Mouse (Mus musculus): ENCODE measurements at regions not wholly inside any gene's neighbourhood (a gene's known extent, or its start where the extent isn't known, plus 50 kb on each side); places are given as distances from the start of the nearest gene placed in this dataset.
"Not testable (repeated sequence)": the region's sequence is repeated elsewhere in the genome, so short reads cannot be mapped to it uniquely, and the experiment has no call there.

GRCm38 (mm10) chr9:80825346-80825745 is 360.1 kb upstream of the Impg1 start:
- Histone ChIP-seq H3K79me3 (ENCODE audit: low read depth) (no peaks in the 10 kb centered on the region), H3K4me3 (ENCODE audit: insufficient read depth, poor library complexity, severe bottlenecking) (no peak overlapping the region), H3ac (ENCODE audit: control insufficient read depth, insufficient read length, low read depth) (no peak overlapping the region), H3K79me2 (ENCODE audit: control insufficient read depth, insufficient read depth) (no peaks in the 10 kb centered on the region), H3K27me3 (ENCODE audit: control insufficient read depth, insufficient read depth, insufficient read length) (no peaks in the 10 kb centered on the region), H3K36me3 (ENCODE audit: control insufficient read depth, insufficient read depth) (no peaks in the 10 kb centered on the region)
- TF ChIP-seq USF1 (IDR thresholded peaks at IDR 0.05; ENCODE audit: low read depth) (no peak), MAX (IDR thresholded peaks at IDR 0.05) (no peak), CTCF (IDR thresholded peaks at IDR 0.05; ENCODE audit: control insufficient read depth, insufficient read depth, insufficient read length) (no peak), CEBPB (IDR thresholded peaks at IDR 0.05; ENCODE audit: low read depth) (no peak), MYOD1 (IDR thresholded peaks at IDR 0.05; ENCODE audit: control insufficient read depth, insufficient read length, low read depth) (no peak), MYOG (IDR thresholded peaks at IDR 0.05; ENCODE audit: control insufficient read depth, extremely low read depth, insufficient read length) (no peak), FOSL1 (IDR thresholded peaks at IDR 0.05; ENCODE audit: insufficient read depth, low read length, poor library complexity, severe bottlenecking) (no peak)

- no peaks in the 10 kb centered on the region for H3K27me3 ChIP-seq (ENCODE audit: control insufficient read depth, insufficient read depth, insufficient read length)
- no peak overlapping the region for H3ac ChIP-seq (ENCODE audit: control insufficient read depth, insufficient read length, low read depth)
- TF ChIP-seq CEBPB (IDR thresholded peaks at IDR 0.05; ENCODE audit: low read depth) (no peak), MYOD1 (IDR thresholded peaks at IDR 0.05; ENCODE audit: control insufficient read depth, insufficient read length, low read depth) (peak; percentile 9), USF1 (IDR thresholded peaks at IDR 0.05; ENCODE audit: low read depth) (no peak)
- H3K79me3 ChIP-seq (ENCODE audit: low read depth) = no peaks in the 10 kb centered on the region
- no peaks in the 10 kb centered on the region for H3K36me3 ChIP-seq (ENCODE audit: control insufficient read depth, insufficient read depth)
- no peak overlapping the region for H3K4me3 ChIP-seq (ENCODE audit: insufficient read depth, poor library complexity, severe bottlenecking)
- H3K79me2 ChIP-seq (ENCODE audit: control insufficient read depth, insufficient read depth) = no peaks in the 10 kb centered on the region
These were observed 354.8 kb upstream of the Impg1 start for GRCm38 (mm10) chr9:80820066-80820465.

- no peak overlapping the region for H3K4me3 ChIP-seq (ENCODE audit: insufficient read depth, poor library complexity, severe bottlenecking)
- no peaks in the 10 kb centered on the region for H3K36me3 ChIP-seq (ENCODE audit: control insufficient read depth, insufficient read depth)
- TF ChIP-seq CEBPB (IDR thresholded peaks at IDR 0.05; ENCODE audit: low read depth) (no peak), MYOD1 (IDR thresholded peaks at IDR 0.05; ENCODE audit: control insufficient read depth, insufficient read length, low read depth) (no peak), MYOG (IDR thresholded peaks at IDR 0.05; ENCODE audit: control insufficient read depth, extremely low read depth, insufficient read length) (no peak), FOSL1 (IDR thresholded peaks at IDR 0.05; ENCODE audit: insufficient read depth, low read length, poor library complexity, severe bottlenecking) (no peak), MAX (IDR thresholded peaks at IDR 0.05) (no peak), CTCF (IDR thresholded peaks at IDR 0.05; ENCODE audit: control insufficient read depth, insufficient read depth, insufficient read length) (no peak)
- H3K79me3 ChIP-seq (ENCODE audit: low read depth) = no peaks in the 10 kb centered on the region
- H3K27me3 ChIP-seq (ENCODE audit: control insufficient read depth, insufficient read depth, insufficient read length) = no peaks in the 10 kb centered on the region
- no peaks in the 10 kb centered on the region for H3K79me2 ChIP-seq (ENCODE audit: control insufficient read depth, insufficient read depth)
- H3ac ChIP-seq (ENCODE audit: control insufficient read depth, insufficient read length, low read depth) = no peak overlapping the region
These were observed 353.8 kb upstream of the Impg1 start for GRCm38 (mm10) chr9:80819070-80819469.

- H3K27me3 ChIP-seq (ENCODE audit: control insufficient read depth, insufficient read depth, insufficient read length); H3K36me3 ChIP-seq (ENCODE audit: control insufficient read depth, insufficient read depth); H3K79me2 ChIP-seq (ENCODE audit: control insufficient read depth, insufficient read depth); H3K79me3 ChIP-seq (ENCODE audit: low read depth); H3K4me3 ChIP-seq (ENCODE audit: insufficient read depth, poor library complexity, severe bottlenecking); H3ac ChIP-seq (ENCODE audit: control insufficient read depth, insufficient read length, low read depth): not testable (repeated sequence)
- TF ChIP-seq MYOD1 (IDR thresholded peaks at IDR 0.05; ENCODE audit: control insufficient read depth, insufficient read length, low read depth) = peak; percentile 28
These were observed 348.6 kb upstream of the Impg1 start for GRCm38 (mm10) chr9:80813921-80814320.

GRCm38 (mm10) chr9:80791523-80791922 is 326.2 kb upstream of the Impg1 start:
- Histone ChIP-seq H3K4me3 (ENCODE audit: insufficient read depth, poor library complexity, severe bottlenecking) (no peak overlapping the region), H3K36me3 (ENCODE audit: control insufficient read depth, insufficient read depth) (no peaks in the 10 kb centered on the region), H3K79me3 (ENCODE audit: low read depth) (no peaks in the 10 kb centered on the region), H3K79me2 (ENCODE audit: control insufficient read depth, insufficient read depth) (no peaks in the 10 kb centered on the region), H3ac (ENCODE audit: control insufficient read depth, insufficient read length, low read depth) (no peak overlapping the region), H3K27me3 (ENCODE audit: control insufficient read depth, insufficient read depth, insufficient read length) (no peaks in the 10 kb centered on the region)
- TF ChIP-seq USF1 (IDR thresholded peaks at IDR 0.05; ENCODE audit: low read depth) (no peak), CTCF (IDR thresholded peaks at IDR 0.05; ENCODE audit: control insufficient read depth, insufficient read depth, insufficient read length) (no peak), MYOD1 (IDR thresholded peaks at IDR 0.05; ENCODE audit: control insufficient read depth, insufficient read length, low read depth) (no peak)

GRCm38 (mm10) chr9:80774541-80774940 is 309.3 kb upstream of the Impg1 start:
- no peaks in the 10 kb centered on the region for H3K79me3 ChIP-seq (ENCODE audit: low read depth)
- no peak overlapping the region for H3K4me3 ChIP-seq (ENCODE audit: insufficient read depth, poor library complexity, severe bottlenecking)
- no peak for TF ChIP-seq MAX (IDR thresholded peaks at IDR 0.05)
- no peak for TF ChIP-seq FOSL1 (IDR thresholded peaks at IDR 0.05; ENCODE audit: insufficient read depth, low read length, poor library complexity, severe bottlenecking)
- no peak for TF ChIP-seq USF1 (IDR thresholded peaks at IDR 0.05; ENCODE audit: low read depth)
- TF ChIP-seq CEBPB (IDR thresholded peaks at IDR 0.05; ENCODE audit: low read depth) = no peak
- no peak for TF ChIP-seq MYOG (IDR thresholded peaks at IDR 0.05; ENCODE audit: control insufficient read depth, extremely low read depth, insufficient read length)
- no peak for TF ChIP-seq MYOD1 (IDR thresholded peaks at IDR 0.05; ENCODE audit: control insufficient read depth, insufficient read length, low read depth)
- TF ChIP-seq CTCF (IDR thresholded peaks at IDR 0.05; ENCODE audit: control insufficient read depth, insufficient read depth, insufficient read length) = no peak
- no peaks in the 10 kb centered on the region for H3K27me3 ChIP-seq (ENCODE audit: control insufficient read depth, insufficient read depth, insufficient read length)
- H3ac ChIP-seq (ENCODE audit: control insufficient read depth, insufficient read length, low read depth) = no peak overlapping the region
- H3K79me2 ChIP-seq (ENCODE audit: control insufficient read depth, insufficient read depth) = no peaks in the 10 kb centered on the region
- H3K36me3 ChIP-seq (ENCODE audit: control insufficient read depth, insufficient read depth) = no peaks in the 10 kb centered on the region

- H3K36me3 ChIP-seq (ENCODE audit: control insufficient read depth, insufficient read depth); H3K4me3 ChIP-seq (ENCODE audit: insufficient read depth, poor library complexity, severe bottlenecking); H3K27me3 ChIP-seq (ENCODE audit: control insufficient read depth, insufficient read depth, insufficient read length); H3K79me2 ChIP-seq (ENCODE audit: control insufficient read depth, insufficient read depth); H3K79me3 ChIP-seq (ENCODE audit: low read depth); H3ac ChIP-seq (ENCODE audit: control insufficient read depth, insufficient read length, low read depth): not testable (repeated sequence)
These were observed 270.5 kb upstream of the Impg1 start for GRCm38 (mm10) chr9:80735806-80736205.

Measured in C2C12 (cell line).